Mouse (Mus musculus) liver, adult 2 months (tissue): ENCODE results near the gene Tmem30a. TPM values are rescaled to one million over a fixed set of nuclear protein-coding genes. Genes with fewer than 3 reads are reported as not detected.

Experiments used
- DNase-seq: peaks from one replicate; pipeline ENCODE4 v3.0.0-alpha.2; 2011; ENCODE audit warnings: low read depth, low spot score; ENCODE audit errors: extremely low read depth
- H3K27ac ChIP-seq: fragments of 200-500 bp; replicated peaks from 2 replicates; pipeline ENCODE4 v1.5.1; 2012; ENCODE audit warnings: low read depth, mild to moderate bottlenecking, control low read depth, inconsistent platforms, low read length; ENCODE audit not compliant: insufficient read depth
- H3K27me3 ChIP-seq: fragments of 200-500 bp; 2 replicates; pipeline ENCODE4 v1.6.1; 2012; ENCODE audit warnings: mild to moderate bottlenecking, moderate library complexity, low read length, inconsistent platforms; ENCODE audit not compliant: control insufficient read depth, insufficient read depth
- H3K36me3 ChIP-seq: fragments of 200-500 bp; 2 replicates; pipeline ENCODE4 v1.6.1; 2012; ENCODE audit warnings: low read length, inconsistent platforms; ENCODE audit not compliant: control insufficient read depth, insufficient read depth
- H3K4me1 ChIP-seq: fragments of 200-500 bp; 2 replicates; pipeline ENCODE4 v1.6.1; 2011; ENCODE audit warnings: low read length; ENCODE audit not compliant: control insufficient read depth, insufficient read depth
- H3K4me3 ChIP-seq: fragments of 200-500 bp; 2 replicates; pipeline ENCODE4 v1.5.1; 2011; ENCODE audit warnings: low read depth, mild to moderate bottlenecking, control low read depth, low read length, moderate library complexity; ENCODE audit not compliant: insufficient read depth
- H3K79me2 ChIP-seq: fragments of 200-500 bp; 2 replicates; pipeline ENCODE4 v1.6.1; 2012; ENCODE audit warnings: inconsistent platforms, mild to moderate bottlenecking, low read length, moderate library complexity; ENCODE audit not compliant: control insufficient read depth, insufficient read depth
- H3K9ac ChIP-seq: fragments of 200-500 bp; 2 replicates; pipeline ENCODE4 v1.6.1; 2012; ENCODE audit warnings: low read depth, mild to moderate bottlenecking, control low read depth, inconsistent platforms, low read length
- CTCF ChIP-seq: fragments of 200-500 bp; IDR thresholded peaks from 2 replicates; pipeline ENCODE4 v1.5.1; 2011; ENCODE audit warnings: low read depth, low read length, control low read depth
- POLR2A ChIP-seq: fragments of 200-500 bp; IDR thresholded peaks from 2 replicates; pipeline ENCODE4 v1.6.1; 2011; ENCODE audit warnings: low read length, control low read depth; ENCODE audit not compliant: insufficient read depth; ENCODE audit errors: extremely low read depth
- WGBS: fragments of 180-500 bp; shearing (Covaris S2); methylation state at CpG from one replicate; pipeline ENCODE4 v1.1.7; 2018; 5-methylcytosine and 5-hydroxymethylcytosine counted together
- polyA plus RNA-seq: library from polyadenylated mRNA; depleted of rRNA; stranded (reverse); fragments of >200 nt; gene quantifications from 2 replicates; pipeline ENCODE4 v1.2.3, GENCODE M21; 2012
- total RNA-seq: library from RNA; depleted of rRNA; stranded (reverse); fragments of >200 nt; gene quantifications from 2 replicates; pipeline ENCODE4 v1.2.3, GENCODE M21; 2014

The Tmem30a gene
- total and polyA plus RNA-seq, 2 experiments = 54.0 to 156 TPM

GRCm38 (mm10) chr9:79816013-79816412 lies 22.7 kb upstream of the Tmem30a start:
- Histone ChIP-seq H3K27ac (no peak overlapping the region), H3K9ac (no peak overlapping the region), H3K4me1 (no peaks in the 10 kb centered on the region), H3K27me3 (no peaks in the 10 kb centered on the region), H3K79me2 (no peaks in the 10 kb centered on the region), H3K36me3 (no peaks in the 10 kb centered on the region), H3K4me3 (no peak overlapping the region)
- no peak for TF ChIP-seq CTCF
- no peak for TF ChIP-seq POLR2A
- 87% methylated on average over 11 of the region's 11 CpGs for WGBS
- no peak for DNase-seq

- 91% methylated on average over 4 of the region's 4 CpGs for WGBS
- DNase-seq = no peak
- Histone ChIP-seq H3K27ac (no peak overlapping the region), H3K79me2 (no peaks in the 10 kb centered on the region), H3K36me3 (no peaks in the 10 kb centered on the region), H3K4me1 (no peaks in the 10 kb centered on the region), H3K27me3 (no peaks in the 10 kb centered on the region), H3K9ac (no peak overlapping the region), H3K4me3 (no peak overlapping the region)
- TF ChIP-seq POLR2A (no peak), CTCF (no peak)
Observed at GRCm38 (mm10) chr9:79814592-79814991, 21.3 kb upstream of the Tmem30a start.

GRCm38 (mm10) chr9:79810969-79811902 lies 17.9 kb upstream of the Tmem30a start:
- no peaks in the 10 kb centered on the region for H3K79me2 ChIP-seq
- no peaks in the 10 kb centered on the region for H3K27me3 ChIP-seq
- WGBS = 80% methylated on average over 10 of the region's 11 CpGs

GRCm38 (mm10) chr9:79810534-79810933 lies 17.2 kb upstream of the Tmem30a start:
- Histone ChIP-seq H3K79me2 (no peaks in the 10 kb centered on the region), H3K9ac (no peak overlapping the region), H3K4me3 (no peak overlapping the region), H3K27ac (no peak overlapping the region), H3K36me3 (no peaks in the 10 kb centered on the region), H3K27me3 (no peaks in the 10 kb centered on the region), H3K4me1 (no peaks in the 10 kb centered on the region)
- DNase-seq = no peak
- 75% methylated on average over 3 of the region's 3 CpGs for WGBS
- TF ChIP-seq CTCF (no peak), POLR2A (no peak)

More at GRCm38 (mm10) chr9:79810969-79811902, 17.9 kb upstream of the Tmem30a start:
- H3K4me1 ChIP-seq = no peaks in the 10 kb centered on the region
- no peak for DNase-seq
- no peak overlapping the region for H3K9ac ChIP-seq
- TF ChIP-seq CTCF (no peak), POLR2A (no peak)
- no peak overlapping the region for H3K4me3 ChIP-seq
- no peaks in the 10 kb centered on the region for H3K36me3 ChIP-seq
- no peak overlapping the region for H3K27ac ChIP-seq

- Histone ChIP-seq H3K27me3 (no peaks in the 10 kb centered on the region), H3K4me3 (no peak overlapping the region), H3K9ac (no peak overlapping the region), H3K4me1 (no peaks in the 10 kb centered on the region), H3K27ac (no peak overlapping the region), H3K79me2 (no peaks in the 10 kb centered on the region), H3K36me3 (no peaks in the 10 kb centered on the region)
- DNase-seq = no peak
- WGBS = 63% methylated on average over 6 of the region's 6 CpGs
- TF ChIP-seq CTCF = no peak
- no peak for TF ChIP-seq POLR2A
Observed at GRCm38 (mm10) chr9:79809411-79809810, 16.1 kb upstream of the Tmem30a start.

- no peaks in the 10 kb centered on the region for H3K4me1 ChIP-seq
- no peak overlapping the region for H3K9ac ChIP-seq
- H3K27ac ChIP-seq = no peak overlapping the region
- H3K79me2 ChIP-seq = no peaks in the 10 kb centered on the region
- DNase-seq = no peak
- H3K27me3 ChIP-seq = no peaks in the 10 kb centered on the region
- TF ChIP-seq CTCF (no peak), POLR2A (no peak)
- no peaks in the 10 kb centered on the region for H3K36me3 ChIP-seq
- H3K4me3 ChIP-seq = no peak overlapping the region
- 54% methylated on average over 4 of the region's 4 CpGs for WGBS
Observed at GRCm38 (mm10) chr9:79807178-79807577, 13.9 kb upstream of the Tmem30a start.
